Mouse (Mus musculus) heart, adult 11 months (tissue): Measurements from ENCODE around the gene Aldoart2.

Experiments used
- DNase-seq: peaks from one replicate; pipeline ENCODE4 v3.0.0; 2022

The Aldoart2 gene

GRCm38 (mm10) chr12:55573794-55574193 is 8.8 kb downstream of the Aldoart2 start:
- peak; percentile 84 for DNase-seq

DNA sequence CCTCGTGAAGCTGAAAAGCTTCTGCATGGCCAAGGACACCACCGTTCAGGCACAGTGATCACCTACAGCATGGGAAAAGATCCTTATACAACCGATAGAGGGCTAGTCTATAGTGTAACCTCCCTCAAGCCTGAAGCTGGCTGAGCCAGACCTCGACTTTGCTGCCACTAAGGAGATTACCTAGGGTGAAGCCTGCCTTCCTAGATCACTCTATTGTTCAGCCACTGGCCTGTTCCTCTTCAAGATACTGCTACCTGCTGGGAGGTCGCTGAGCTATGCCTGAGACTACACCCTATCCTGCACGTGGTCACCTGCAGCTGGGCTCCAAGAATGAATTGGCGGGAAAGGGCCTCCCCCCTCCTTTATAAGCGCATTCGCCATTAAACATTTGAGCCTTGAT is 21.9 kb downstream of the Aldoart2 start:
- peak; percentile 82 for DNase-seq

GRCm38 (mm10) chr12:55598537-55598886 is 33.5 kb downstream of the Aldoart2 start:
- no peak for DNase-seq

- peak; percentile 80 for DNase-seq
These were observed 34.0 kb downstream of the Aldoart2 start, which contains the start of gene Insm2 for GRCm38 (mm10) chr12:55598887-55599561. Gene Insm2 (plus strand): TSS chr12:55599427.

DNA sequence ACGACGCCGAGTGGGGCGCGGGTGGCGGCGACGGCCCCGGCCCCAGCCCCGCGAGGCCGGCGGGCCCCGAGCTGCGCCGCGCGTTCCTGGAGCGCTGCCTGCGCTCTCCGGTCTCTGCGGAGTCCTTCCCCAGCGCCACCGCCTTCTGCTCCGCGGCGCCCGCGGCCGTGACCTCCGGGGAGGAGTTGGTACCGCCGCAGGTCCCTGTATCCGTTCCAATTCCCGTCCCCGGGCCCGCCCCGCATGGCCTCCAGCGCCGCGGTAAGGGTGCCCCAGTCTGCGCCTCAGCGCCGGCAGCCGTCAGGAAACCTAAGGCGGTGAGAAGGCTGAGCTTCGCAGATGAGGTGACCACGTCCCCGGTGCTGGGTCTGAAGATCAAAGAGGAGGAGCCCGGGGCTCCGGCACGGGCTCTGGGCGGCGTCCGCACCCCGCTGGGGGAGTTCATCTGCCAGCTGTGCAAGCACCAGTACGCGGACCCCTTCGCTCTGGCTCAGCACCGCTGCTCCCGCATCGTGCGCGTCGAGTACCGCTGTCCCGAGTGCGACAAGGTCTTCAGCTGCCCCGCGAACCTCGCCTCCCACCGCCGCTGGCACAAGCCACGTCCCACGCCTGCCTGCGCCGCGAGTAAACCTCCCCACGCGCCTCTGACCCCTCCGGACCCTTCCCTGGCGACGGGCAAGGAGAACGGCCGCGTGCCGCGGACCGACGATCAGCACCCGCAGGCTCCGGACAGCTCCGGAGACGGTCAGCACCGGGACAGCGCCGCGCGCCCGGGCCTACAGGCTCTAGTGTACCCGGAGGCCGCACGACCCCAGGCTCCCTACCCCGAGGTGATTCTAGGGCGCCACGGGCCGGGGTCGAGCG is 34.8 kb downstream of the Aldoart2 start:
- DNase-seq: peak; percentile 91

- peak; percentile 88 for DNase-seq
These were observed 35.5 kb downstream of the Aldoart2 start for GRCm38 (mm10) chr12:55600503-55600994.

DNA sequence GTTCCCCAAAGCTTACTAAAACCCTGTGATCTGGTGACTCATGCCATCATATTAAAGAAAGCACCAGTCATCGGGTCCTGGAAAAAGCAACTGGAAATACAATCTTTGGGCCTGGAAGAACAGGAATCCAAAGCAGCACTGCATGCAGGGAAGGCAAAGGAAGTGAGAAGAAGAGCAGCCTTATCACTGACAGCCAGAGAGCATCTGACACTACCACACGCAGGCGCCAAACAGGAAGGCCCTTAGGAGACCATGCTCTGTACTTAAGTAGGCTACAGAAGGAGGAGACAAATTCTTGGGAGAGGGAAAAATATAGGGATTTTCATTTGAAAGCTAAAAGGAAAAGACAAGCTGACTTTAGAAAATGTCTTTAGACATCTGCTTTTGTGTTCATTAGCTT is 39.4 kb downstream of the Aldoart2 start:
- DNase-seq: no peak

DNA sequence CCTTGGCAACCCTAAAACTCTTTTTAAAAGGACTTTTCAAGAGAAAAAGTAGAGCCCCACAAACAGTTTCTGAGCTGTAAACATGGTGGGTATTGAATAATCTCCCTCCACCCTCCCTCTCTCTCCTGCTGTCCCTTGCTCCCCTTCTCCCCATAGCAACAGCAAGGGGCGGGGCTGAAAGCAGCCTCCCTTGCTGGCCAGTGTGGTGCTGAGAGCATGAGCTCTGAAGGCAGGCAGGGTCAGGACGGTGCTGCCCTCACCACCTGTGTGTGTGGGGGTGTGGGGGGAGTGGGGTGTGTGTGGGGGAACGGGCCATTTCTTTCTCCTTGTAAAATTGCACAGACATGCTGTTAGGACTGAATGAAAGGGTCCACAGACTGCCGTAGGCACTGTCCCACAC is 42.9 kb downstream of the Aldoart2 start:
- DNase-seq: peak; percentile 82

GRCm38 (mm10) chr12:55610812-55611211 is 45.8 kb downstream of the Aldoart2 start:
- DNase-seq: no peak
